Mouse (Mus musculus) kidney, adult 9 months (tissue): ENCODE measurements at regions not wholly inside any gene's neighbourhood (a gene's known extent, or its start where the extent isn't known, plus 50 kb on each side); places are given as distances from the start of the nearest gene placed in this dataset.

Source experiments
- DNase-seq: peaks from one replicate; pipeline ENCODE4 v3.0.0; 2022

GRCm38 (mm10) chr14:97694238-97694637, 475.3 kb downstream of the Dach1 start:
- no peak for DNase-seq

DNA sequence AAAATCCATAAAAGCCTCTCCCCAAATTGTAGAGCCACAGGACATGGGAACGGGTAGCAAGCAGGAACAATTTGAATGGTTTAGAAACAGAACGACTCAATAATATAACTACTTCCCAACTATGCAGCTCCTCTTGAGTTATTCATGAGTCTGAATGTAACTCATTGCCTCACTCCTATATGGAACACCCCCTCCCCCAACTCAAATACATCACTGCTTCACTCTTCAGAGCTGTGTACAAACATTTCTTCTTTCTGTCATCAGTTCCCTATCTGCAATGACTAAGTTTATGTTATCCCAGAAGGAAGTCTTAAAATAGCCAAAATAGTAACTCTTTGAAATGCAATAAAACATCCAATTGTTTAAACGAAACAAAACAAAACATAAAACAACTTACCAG, 484.9 kb downstream of the Dach1 start:
- no peak for DNase-seq

DNA sequence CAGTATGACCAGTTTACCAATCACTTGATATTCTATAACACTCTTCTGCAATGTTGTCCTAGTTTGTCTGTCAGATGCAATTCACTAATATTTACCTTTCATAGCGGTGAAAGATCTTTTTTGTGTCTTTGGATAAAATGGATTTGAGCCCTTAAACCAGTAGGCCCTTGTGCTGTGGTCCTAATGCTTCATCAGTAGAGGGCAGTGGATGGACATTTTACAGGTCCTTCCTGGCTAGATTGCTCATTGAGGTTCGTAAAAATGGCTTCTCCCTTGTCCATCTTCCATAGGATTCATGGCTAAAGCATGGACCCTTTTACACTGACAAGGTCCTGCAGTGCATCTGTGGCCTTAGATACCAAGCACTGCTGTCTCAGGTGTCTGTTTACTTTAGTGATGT, 501.8 kb downstream of the Dach1 start:
- peak; percentile 26 for DNase-seq

- no peak for DNase-seq
These were observed 531.3 kb downstream of the Dach1 start for GRCm38 (mm10) chr14:97638187-97638792.

GRCm38 (mm10) chr14:97611438-97611837, 558.1 kb downstream of the Dach1 start:
- DNase-seq = no peak

DNA sequence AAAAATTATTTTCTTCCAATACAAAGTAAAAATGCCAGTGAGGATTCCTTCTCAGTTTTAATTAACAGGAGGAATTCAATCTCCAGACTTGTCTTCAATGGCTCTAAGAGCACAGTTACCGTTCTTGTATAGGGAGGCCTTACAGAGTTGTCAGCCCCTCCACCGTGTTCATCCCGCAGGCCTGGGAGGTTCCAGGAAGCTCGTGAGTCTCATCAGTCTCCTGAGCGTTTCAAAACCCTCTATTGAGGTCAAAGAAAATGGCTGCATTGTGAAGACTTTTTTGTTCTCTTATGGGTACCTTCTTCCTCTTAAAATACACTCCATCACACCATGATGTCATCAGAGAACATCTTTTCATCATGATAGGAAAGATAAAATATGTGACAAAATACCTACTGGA, 572.9 kb downstream of the Dach1 start:
- no peak for DNase-seq

DNA sequence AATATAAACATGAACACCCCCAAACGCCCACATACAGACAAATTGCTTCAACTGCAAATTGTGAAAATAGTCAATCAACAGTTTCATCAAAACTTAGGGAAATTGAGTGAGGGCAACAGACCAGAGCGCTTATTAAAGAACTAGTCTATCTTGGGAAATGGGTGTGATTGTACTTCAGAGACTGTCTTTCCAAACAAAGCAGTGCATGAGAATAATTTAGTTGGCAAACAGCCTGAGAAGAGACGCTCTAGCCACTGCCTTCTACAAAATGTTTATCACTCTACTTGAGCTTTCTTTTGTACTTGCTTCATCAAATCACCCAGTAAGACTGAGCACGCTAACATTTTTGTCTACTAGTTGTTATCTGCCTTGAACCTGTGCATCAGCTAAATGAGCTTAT, 581.0 kb downstream of the Dach1 start:
- DNase-seq = no peak

- no peak for DNase-seq
These were observed 581.4 kb downstream of the Dach1 start for GRCm38 (mm10) chr14:97588182-97588581.

DNA sequence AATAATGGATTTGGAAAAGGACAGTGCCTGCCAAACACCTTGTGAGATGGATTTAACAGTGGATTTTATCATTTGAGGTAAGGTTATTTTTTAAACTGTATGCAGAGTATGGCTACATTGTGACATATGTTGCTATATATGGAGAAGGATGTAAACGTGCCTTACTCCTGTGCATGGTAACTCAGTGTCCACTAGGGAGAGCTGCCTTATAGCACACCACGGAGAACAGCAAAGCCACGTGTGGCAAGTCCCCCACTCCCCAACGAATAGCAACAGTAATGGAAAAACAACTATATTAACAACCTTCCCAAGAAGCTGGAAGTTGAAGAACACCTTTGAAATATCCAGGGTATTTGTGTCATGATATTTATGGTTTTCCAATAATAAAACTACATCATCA, 582.6 kb downstream of the Dach1 start:
- no peak for DNase-seq

- no peak for DNase-seq
These were observed 599.3 kb downstream of the Dach1 start for GRCm38 (mm10) chr14:97570274-97570673.

DNA sequence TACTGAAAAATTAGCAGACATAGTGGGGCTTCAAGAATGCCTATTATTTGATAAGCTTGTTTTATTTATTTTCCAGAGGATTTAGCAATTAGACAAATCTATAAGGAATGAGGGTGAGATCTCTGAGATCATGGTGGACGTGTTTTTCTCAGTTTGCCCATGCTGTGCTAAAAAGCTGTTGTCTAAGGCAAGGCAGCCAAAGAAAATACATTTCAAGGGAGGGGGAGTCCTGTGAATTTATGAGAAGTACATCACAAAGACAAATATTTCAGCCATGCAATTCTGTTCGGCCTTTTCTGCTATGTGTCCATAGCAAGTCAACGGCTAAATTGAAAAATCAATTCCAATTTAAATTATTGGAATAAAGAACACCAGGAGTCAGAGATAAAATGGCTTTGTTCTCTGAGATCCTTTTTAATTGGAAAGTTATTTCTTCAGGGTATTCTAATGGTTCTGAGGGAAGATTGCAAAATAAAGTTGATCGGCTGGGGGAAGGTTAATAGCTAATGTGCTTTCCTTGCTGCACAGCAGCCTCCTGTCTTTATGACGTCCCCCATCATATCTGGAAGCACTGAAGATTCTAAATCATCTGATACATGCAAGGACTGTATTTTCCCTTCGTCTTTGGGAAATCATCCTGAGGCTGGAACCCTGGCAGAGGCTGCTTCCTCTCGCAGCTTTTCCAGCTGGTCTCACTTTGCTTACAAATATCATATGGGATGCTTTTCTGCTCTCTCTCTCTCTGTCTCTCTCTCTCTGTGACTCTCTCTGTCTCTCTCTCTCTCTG, 609.3 kb downstream of the Dach1 start:
- no peak for DNase-seq

GRCm38 (mm10) chr14:97559559-97559958, 610.0 kb downstream of the Dach1 start:
- peak; percentile 6 for DNase-seq

GRCm38 (mm10) chr14:97558289-97558688, 611.3 kb downstream of the Dach1 start:
- DNase-seq = no peak

DNA sequence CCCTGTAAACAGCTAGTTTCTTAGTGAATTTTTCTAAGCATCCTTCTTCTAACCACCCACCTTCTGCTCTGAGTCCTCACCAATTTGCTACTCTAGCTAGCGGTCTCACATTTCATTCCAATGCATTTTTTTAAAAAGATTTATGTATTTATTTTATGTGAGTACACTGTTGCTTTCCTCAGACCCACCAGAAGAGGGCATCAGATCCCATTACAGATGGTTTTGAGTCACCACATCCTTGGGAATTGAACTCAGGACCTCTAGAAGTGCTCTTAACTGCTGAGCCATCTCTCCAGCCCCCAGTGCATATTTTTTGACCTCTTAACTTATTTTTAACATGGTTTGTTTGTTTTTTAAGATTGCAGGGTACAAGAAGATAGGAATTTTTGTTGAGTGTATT, 611.7 kb downstream of the Dach1 start:
- DNase-seq = peak; percentile 12

- DNase-seq = no peak
These were observed 623.3 kb downstream of the Dach1 start for GRCm38 (mm10) chr14:97546276-97546675.

DNA sequence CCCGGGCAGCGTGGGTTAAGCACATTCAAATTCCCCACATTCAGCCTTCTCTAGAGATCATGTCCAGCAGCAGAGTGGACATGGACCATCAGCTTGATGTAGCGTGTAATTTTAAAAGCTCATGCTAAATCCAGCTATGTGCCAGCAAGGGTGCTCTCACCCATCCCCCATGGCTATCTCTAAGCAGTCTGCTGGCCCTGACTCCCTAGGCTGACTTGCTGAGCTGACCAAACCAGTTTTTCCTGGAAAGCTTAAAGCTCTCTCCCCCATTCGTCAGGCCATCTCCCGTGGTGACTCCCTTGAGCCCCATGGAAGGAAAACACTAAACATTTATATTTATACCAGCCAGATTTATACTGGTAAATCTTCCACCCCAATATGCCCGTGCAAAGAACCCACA, 625.3 kb downstream of the Dach1 start:
- peak; percentile 9 for DNase-seq

GRCm38 (mm10) chr14:97537012-97537411, 632.6 kb downstream of the Dach1 start:
- DNase-seq = no peak

- peak; percentile 16 for DNase-seq
These were observed 658.2 kb downstream of the Dach1 start for GRCm38 (mm10) chr14:97511318-97511717.

DNA sequence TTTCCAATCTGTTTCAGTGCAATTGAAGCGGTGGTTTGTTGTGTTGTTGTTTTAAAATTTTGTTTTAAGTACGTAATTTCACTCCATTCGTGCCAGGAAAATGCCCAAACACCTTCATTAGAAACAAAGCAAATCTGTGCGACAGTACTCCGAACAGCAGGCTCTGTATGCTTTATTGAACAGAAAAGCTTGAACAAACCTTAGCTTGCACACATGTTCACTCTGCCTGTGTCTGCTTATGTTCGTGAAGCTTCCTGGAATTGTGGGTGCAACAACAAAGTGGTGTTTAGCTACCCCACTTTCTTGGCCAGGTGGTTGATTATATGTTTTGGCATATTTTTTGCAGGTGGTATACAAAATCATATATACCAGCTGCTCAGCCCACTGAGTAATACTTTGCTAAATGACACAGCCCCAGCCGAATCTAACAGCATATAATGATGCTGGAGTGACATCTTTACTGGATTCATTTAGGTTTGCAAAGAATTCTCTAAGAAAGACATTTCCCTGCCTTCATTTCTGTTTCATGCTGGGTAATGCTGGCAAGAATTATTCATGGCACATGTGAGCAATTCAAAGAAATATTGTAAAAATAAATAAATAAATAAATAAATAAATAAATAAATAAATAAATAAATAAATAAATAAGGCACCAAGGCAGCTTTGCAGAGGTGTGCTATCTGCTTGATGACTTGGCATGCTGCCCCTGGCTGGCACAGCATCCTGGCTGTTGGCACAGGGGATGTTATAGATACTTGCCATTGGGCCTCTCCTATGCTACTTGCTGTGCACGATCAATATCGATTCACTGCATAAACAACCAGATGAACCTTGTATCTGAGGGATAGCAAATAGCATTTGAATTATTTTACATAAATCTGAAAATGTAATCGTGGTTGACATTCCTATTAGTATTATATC, 679.9 kb downstream of the Dach1 start:
- DNase-seq = no peak

DNA sequence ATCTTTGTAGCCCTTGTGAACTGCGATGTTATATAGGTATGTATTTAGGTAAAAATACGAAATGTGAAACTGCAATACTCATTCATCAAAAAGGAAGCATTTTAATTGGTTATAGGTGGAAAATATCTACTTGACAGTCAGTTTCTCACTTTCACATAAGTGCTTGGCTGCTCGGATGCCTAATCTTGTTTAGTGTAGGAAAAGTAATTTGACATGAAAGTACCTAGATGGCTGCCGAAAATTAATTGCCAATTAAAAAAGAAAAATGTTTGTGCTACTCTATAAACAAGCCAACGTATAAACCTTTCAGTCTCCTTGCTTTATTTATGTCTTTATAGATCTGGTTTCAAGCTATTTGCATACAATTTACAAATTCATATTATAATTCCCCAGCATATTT, 691.3 kb downstream of the Dach1 start:
- no peak for DNase-seq

GRCm38 (mm10) chr14:97450525-97451235, 718.9 kb downstream of the Dach1 start:
- no peak for DNase-seq

DNA sequence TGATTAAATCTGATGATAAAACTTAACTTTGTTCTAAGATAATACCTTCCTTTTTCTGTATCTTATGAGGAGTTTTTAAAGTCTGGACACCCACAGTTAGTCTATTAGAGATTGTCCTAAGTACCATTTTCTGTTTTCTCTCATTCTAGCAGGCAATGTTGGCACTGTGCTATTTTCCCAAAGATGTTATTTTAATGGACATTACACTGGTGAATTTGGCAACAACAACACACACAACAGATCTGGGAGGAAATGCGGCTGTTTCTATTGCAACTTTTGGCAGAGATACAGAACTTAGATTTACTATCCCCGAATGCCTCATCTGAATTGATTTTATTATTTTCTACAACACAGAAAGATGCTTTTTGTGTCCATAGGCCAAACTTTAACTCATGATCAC, 720.9 kb downstream of the Dach1 start:
- DNase-seq = no peak

GRCm38 (mm10) chr14:97446793-97447192, 722.8 kb downstream of the Dach1 start:
- DNase-seq = no peak
